Mouse (Mus musculus) C2C12 (cell line): ENCODE results near the gene Agbl3. TPM values are rescaled to one million over a fixed set of nuclear protein-coding genes. Genes with fewer than 3 reads are reported as not detected.
A peak's percentile ranks its signal among the peaks of the same experiment; 100 is the strongest.

Source experiments
- H3K27me3 ChIP-seq: one replicate; pipeline ENCODE4 v1.6.1; 2011; ENCODE audit not compliant: control insufficient read depth, insufficient read depth, insufficient read length
- H3K36me3 ChIP-seq: one replicate; pipeline ENCODE4 v1.6.1; 2011; ENCODE audit not compliant: control insufficient read depth, insufficient read depth
- H3K4me3 ChIP-seq: one replicate; pipeline ENCODE4 v1.5.1; 2011; ENCODE audit warnings: mild to moderate bottlenecking, control low read depth; ENCODE audit not compliant: poor library complexity, insufficient read depth, severe bottlenecking
- H3K79me2 ChIP-seq: one replicate; pipeline ENCODE4 v1.6.1; 2011; ENCODE audit not compliant: control insufficient read depth, insufficient read depth
- H3K79me3 ChIP-seq: one replicate; pipeline ENCODE4 v1.6.1; 2011; ENCODE audit warnings: low read depth, control low read depth
- H3ac ChIP-seq: one replicate; pipeline ENCODE3; 2011; ENCODE audit warnings: low read depth; ENCODE audit not compliant: control insufficient read depth, insufficient read length
- CEBPB ChIP-seq: IDR thresholded peaks from one replicate; pipeline ENCODE4 v1.6.1; 2011; ENCODE audit warnings: low read depth, mild to moderate bottlenecking, control low read depth, moderate library complexity
- CTCF ChIP-seq: IDR thresholded peaks from one replicate; pipeline ENCODE4 v1.5.1; 2011; ENCODE audit not compliant: control insufficient read depth, insufficient read depth, insufficient read length
- FOSL1 ChIP-seq: IDR thresholded peaks from one replicate; pipeline ENCODE4 v1.8.0; 2011; ENCODE audit warnings: mild to moderate bottlenecking, low read length; ENCODE audit not compliant: poor library complexity, insufficient read depth, severe bottlenecking
- MAX ChIP-seq: IDR thresholded peaks from one replicate; pipeline ENCODE4 v1.6.1; 2011; ENCODE audit warnings: mild to moderate bottlenecking, control low read depth
- MYOD1 ChIP-seq: IDR thresholded peaks from one replicate; pipeline ENCODE4 v1.6.1; 2011; ENCODE audit warnings: low read depth; ENCODE audit not compliant: control insufficient read depth, insufficient read length
- MYOG ChIP-seq: IDR thresholded peaks from one replicate; pipeline ENCODE4 v1.6.1; 2011; ENCODE audit not compliant: control insufficient read depth, insufficient read length; ENCODE audit errors: extremely low read depth
- USF1 ChIP-seq: IDR thresholded peaks from one replicate; pipeline ENCODE4 v1.6.1; 2011; ENCODE audit warnings: low read depth, mild to moderate bottlenecking, control low read depth, moderate library complexity
- polyA plus RNA-seq: library from polyadenylated mRNA; unstranded; fragments of >200 nt; fragmentation: generic; extraction: Trizol; gene quantifications from one replicate; pipeline ENCODE4 v1.2.1, GENCODE M21; 2012; ENCODE audit warnings: missing spikeins

Gene Agbl3
- polyA plus RNA-seq, 1 experiment, result 2.4 TPM

- H3ac ChIP-seq, result no peak overlapping the region
- no peak overlapping the region for H3K4me3 ChIP-seq
- H3K79me3 ChIP-seq, result peaks cover 42% of the 10 kb centered on the region
- no peaks in the 10 kb centered on the region for H3K27me3 ChIP-seq
- peak; percentile 86 for TF ChIP-seq USF1
- TF ChIP-seq MYOD1, result no peak
- H3K79me2 ChIP-seq, result peaks cover 85% of the 10 kb centered on the region
- peaks cover 83% of the 10 kb centered on the region for H3K36me3 ChIP-seq
Measured at GRCm38 (mm10) chr6:34743946-34744345, 36.3 kb upstream of the Agbl3 start.

- H3K4me3 ChIP-seq, result no peak overlapping the region
- peaks cover 77% of the 10 kb centered on the region for H3K36me3 ChIP-seq
- H3K79me2 ChIP-seq, result peaks cover 65% of the 10 kb centered on the region
- H3K27me3 ChIP-seq, result no peaks in the 10 kb centered on the region
- TF ChIP-seq FOSL1 (peak; percentile 30), MAX (no peak), MYOD1 (no peak), MYOG (no peak), CEBPB (no peak), USF1 (no peak), CTCF (no peak)
- peaks cover 13% of the 10 kb centered on the region for H3K79me3 ChIP-seq
- H3ac ChIP-seq, result no peak overlapping the region
Measured at GRCm38 (mm10) chr6:34747846-34748245, 32.4 kb upstream of the Agbl3 start.

- H3K79me2 ChIP-seq, result peaks cover 59% of the 10 kb centered on the region
- peaks cover 74% of the 10 kb centered on the region for H3K36me3 ChIP-seq
- no peak overlapping the region for H3ac ChIP-seq
- TF ChIP-seq CEBPB (no peak), MYOG (no peak), CTCF (no peak), USF1 (no peak), FOSL1 (no peak)
- H3K4me3 ChIP-seq, result no peak overlapping the region
- no peaks in the 10 kb centered on the region for H3K27me3 ChIP-seq
- H3K79me3 ChIP-seq, result peaks cover 12% of the 10 kb centered on the region
Measured at GRCm38 (mm10) chr6:34748566-34748965, 31.7 kb upstream of the Agbl3 start.

GRCm38 (mm10) chr6:34749526-34749925 is 30.7 kb upstream of the Agbl3 start:
- peaks cover 7% of the 10 kb centered on the region for H3K79me3 ChIP-seq
- peak; percentile 82 for TF ChIP-seq FOSL1
- TF ChIP-seq USF1, result no peak
- H3K36me3 ChIP-seq, result peaks cover 78% of the 10 kb centered on the region
- H3K27me3 ChIP-seq, result no peaks in the 10 kb centered on the region
- H3K79me2 ChIP-seq, result peaks cover 49% of the 10 kb centered on the region
- H3K4me3 ChIP-seq, result no peak overlapping the region
- no peak overlapping the region for H3ac ChIP-seq

GRCm38 (mm10) chr6:34750487-34751120 is 29.6 kb upstream of the Agbl3 start:
- H3K4me3 ChIP-seq, result no peak overlapping the region
- H3ac ChIP-seq, result no peak overlapping the region
- peaks cover 38% of the 10 kb centered on the region for H3K79me2 ChIP-seq
- peaks cover 74% of the 10 kb centered on the region for H3K36me3 ChIP-seq
- no peaks in the 10 kb centered on the region for H3K27me3 ChIP-seq
- TF ChIP-seq MAX (peak; percentile 94), CTCF (no peak)
- no peaks in the 10 kb centered on the region for H3K79me3 ChIP-seq

- no peaks in the 10 kb centered on the region for H3K79me3 ChIP-seq
- H3K4me3 ChIP-seq, result no peak overlapping the region
- no peaks in the 10 kb centered on the region for H3K27me3 ChIP-seq
- H3K79me2 ChIP-seq, result peaks cover 28% of the 10 kb centered on the region
- H3ac ChIP-seq, result no peak overlapping the region
- peaks cover 74% of the 10 kb centered on the region for H3K36me3 ChIP-seq
- TF ChIP-seq CTCF, result no peak
- no peak for TF ChIP-seq MYOD1
- no peak for TF ChIP-seq USF1
- no peak for TF ChIP-seq FOSL1
- no peak for TF ChIP-seq CEBPB
- no peak for TF ChIP-seq MYOG
- no peak for TF ChIP-seq MAX
Measured at GRCm38 (mm10) chr6:34751625-34752024, 28.6 kb upstream of the Agbl3 start.
